Mouse (Mus musculus): ENCODE measurements at regions not wholly inside any gene's neighbourhood (a gene's known extent, or its start where the extent isn't known, plus 50 kb on each side); places are given as distances from the start of the nearest gene placed in this dataset.
"Not testable (repeated sequence)": the region's sequence is repeated elsewhere in the genome, so short reads cannot be mapped to it uniquely, and the experiment has no call there.

GRCm38 (mm10) chr14:96954462-96954861 is 435.6 kb upstream of the Klhl1 start:
- no peak for DNase-seq (ENCODE audit: inconsistent age in 2 of 2, low spot score in 1 of 2)

GRCm38 (mm10) chr14:96908737-96909136 is 389.8 kb upstream of the Klhl1 start:
- peak in 1 of 2 experiments; percentile 34 for DNase-seq (ENCODE audit: inconsistent age in 2 of 2, low spot score in 1 of 2)

- no peak for DNase-seq (ENCODE audit: inconsistent age in 2 of 2, low spot score in 1 of 2)
Observed at GRCm38 (mm10) chr14:96879701-96880100, 360.8 kb upstream of the Klhl1 start.

GRCm38 (mm10) chr14:96871969-96872368 is 353.1 kb upstream of the Klhl1 start:
- no peak for DNase-seq (ENCODE audit: inconsistent age in 2 of 2, low spot score in 1 of 2)

GRCm38 (mm10) chr14:96838910-96839309 is 320.0 kb upstream of the Klhl1 start:
- no peak for DNase-seq (ENCODE audit: inconsistent age in 2 of 2, low spot score in 1 of 2)

GRCm38 (mm10) chr14:96825083-96825482 is 306.2 kb upstream of the Klhl1 start:
- DNase-seq (ENCODE audit: inconsistent age in 2 of 2, low spot score in 1 of 2) = no peak

GRCm38 (mm10) chr14:96815665-96816064 is 296.8 kb upstream of the Klhl1 start:
- DNase-seq (ENCODE audit: inconsistent age in 2 of 2, low spot score in 1 of 2) = no peak

GRCm38 (mm10) chr14:96805284-96805683 is 286.4 kb upstream of the Klhl1 start:
- DNase-seq (ENCODE audit: inconsistent age in 2 of 2, low spot score in 1 of 2) = no peak

GRCm38 (mm10) chr14:96794806-96795205 is 275.9 kb upstream of the Klhl1 start:
- no peak for DNase-seq (ENCODE audit: inconsistent age in 2 of 2, low spot score in 1 of 2)

GRCm38 (mm10) chr14:96787917-96788316 is 269.0 kb upstream of the Klhl1 start:
- no peak for DNase-seq (ENCODE audit: inconsistent age in 2 of 2, low spot score in 1 of 2)

- no peak for DNase-seq (ENCODE audit: inconsistent age in 2 of 2, low spot score in 1 of 2)
Observed at GRCm38 (mm10) chr14:96787286-96787685, 268.4 kb upstream of the Klhl1 start.

- DNase-seq (ENCODE audit: inconsistent age in 2 of 2, low spot score in 1 of 2) = no peak
Observed at GRCm38 (mm10) chr14:96775801-96776200, 256.9 kb upstream of the Klhl1 start.

GRCm38 (mm10) chr14:96760591-96760990 is 241.7 kb upstream of the Klhl1 start:
- peak in 1 of 2 experiments; percentile 19 for DNase-seq (ENCODE audit: inconsistent age in 2 of 2, low spot score in 1 of 2)

- DNase-seq (ENCODE audit: inconsistent age in 2 of 2, low spot score in 1 of 2) = no peak
Observed at GRCm38 (mm10) chr14:96733211-96733610, 214.3 kb upstream of the Klhl1 start.

GRCm38 (mm10) chr14:96697086-96697485 is 178.2 kb upstream of the Klhl1 start:
- DNase-seq (ENCODE audit: inconsistent age in 2 of 2, low spot score in 1 of 2) = no peak

- no peak for DNase-seq (ENCODE audit: inconsistent age in 2 of 2, low spot score in 1 of 2)
Observed at GRCm38 (mm10) chr14:96690923-96691322, 172.0 kb upstream of the Klhl1 start.

GRCm38 (mm10) chr14:96683943-96684342 is 165.0 kb upstream of the Klhl1 start:
- DNase-seq (ENCODE audit: inconsistent age in 2 of 2, low spot score in 1 of 2) = no peak

GRCm38 (mm10) chr14:96681740-96682139 is 162.8 kb upstream of the Klhl1 start:
- DNase-seq (ENCODE audit: inconsistent age in 2 of 2, low spot score in 1 of 2) = no peak

GRCm38 (mm10) chr14:96676213-96676612 is 157.3 kb upstream of the Klhl1 start:
- no peak for DNase-seq (ENCODE audit: inconsistent age in 2 of 2, low spot score in 1 of 2)

GRCm38 (mm10) chr14:96668635-96669034 is 149.7 kb upstream of the Klhl1 start:
- DNase-seq (ENCODE audit: inconsistent age in 2 of 2, low spot score in 1 of 2) = no peak

- no peak for DNase-seq (ENCODE audit: inconsistent age in 2 of 2, low spot score in 1 of 2)
Observed at GRCm38 (mm10) chr14:96656500-96656899, 137.6 kb upstream of the Klhl1 start.

- DNase-seq (ENCODE audit: inconsistent age in 2 of 2, low spot score in 1 of 2) = no peak
Observed at GRCm38 (mm10) chr14:96630291-96630690, 111.4 kb upstream of the Klhl1 start.

- DNase-seq (ENCODE audit: inconsistent age in 2 of 2, low spot score in 1 of 2) = no peak
Observed at GRCm38 (mm10) chr14:96606736-96607135, 87.8 kb upstream of the Klhl1 start.

- not testable (repeated sequence) for DNase-seq (ENCODE audit: inconsistent age in 2 of 2, low spot score in 1 of 2)
Observed at GRCm38 (mm10) chr14:96601092-96601491, 82.2 kb upstream of the Klhl1 start.
